Mouse (Mus musculus): ENCODE results near the gene P3h2. TPM values are rescaled to one million over a fixed set of nuclear protein-coding genes. Genes with fewer than 3 reads are reported as not detected.
A peak's percentile ranks its signal among the peaks of the same experiment; 100 is the strongest.

P3h2 gene
- polyA plus RNA-seq, 1 experiment from 2014 or later: 2.3 TPM

DNA sequence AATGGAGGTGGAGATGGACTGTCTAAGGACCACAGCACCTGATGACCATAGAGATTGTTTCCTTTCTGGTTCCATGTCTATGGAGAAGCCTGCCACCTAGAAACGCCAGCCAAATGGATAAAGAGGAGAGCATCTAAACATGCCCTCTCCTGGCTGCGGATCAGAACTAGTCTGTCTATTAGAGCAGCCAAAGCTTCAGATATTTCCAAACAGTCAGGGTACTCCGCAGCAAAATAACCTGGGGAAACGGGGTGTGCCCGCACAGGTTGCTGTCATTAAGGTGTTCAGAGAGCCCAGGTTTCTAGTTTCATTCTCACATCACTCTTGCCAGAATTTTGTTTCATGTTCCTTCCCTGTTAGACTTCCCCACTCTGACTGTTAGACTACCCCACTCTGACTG is 16.6 kb downstream of the P3h2 start:
- H3K4me1 ChIP-seq (replicated peaks; ENCODE audit: control insufficient read depth, insufficient read depth): no peaks in the 10 kb centered on the region
- H3K4me3 ChIP-seq (ENCODE audit: low read depth, low read length): no peak overlapping the region
- no peak overlapping the region for H3K27ac ChIP-seq (replicated peaks)
- no peak for DNase-seq (ENCODE audit: low spot score)
- no peaks in the 10 kb centered on the region for H3K27me3 ChIP-seq (ENCODE audit: control insufficient read depth, insufficient read depth, low read length)
- no peak overlapping the region for H3K9ac ChIP-seq (ENCODE audit: low read length)
- WGBS: 73% methylated on average over 5 of the region's 5 CpGs
- no peaks in the 10 kb centered on the region for H3K36me3 ChIP-seq (ENCODE audit: control insufficient read depth, insufficient read depth, low read length)
- no peaks in the 10 kb centered on the region for H3K9me3 ChIP-seq (ENCODE audit: control insufficient read depth, low read length)
- ATAC-seq (ENCODE audit: low FRiP score, low TSS enrichment): no peak
- no peak for TF ChIP-seq EP300 (optimal IDR thresholded peaks at IDR 0.05)
- no peak overlapping the region for H3K4me2 ChIP-seq (replicated peaks; ENCODE audit: low read depth)

DNA sequence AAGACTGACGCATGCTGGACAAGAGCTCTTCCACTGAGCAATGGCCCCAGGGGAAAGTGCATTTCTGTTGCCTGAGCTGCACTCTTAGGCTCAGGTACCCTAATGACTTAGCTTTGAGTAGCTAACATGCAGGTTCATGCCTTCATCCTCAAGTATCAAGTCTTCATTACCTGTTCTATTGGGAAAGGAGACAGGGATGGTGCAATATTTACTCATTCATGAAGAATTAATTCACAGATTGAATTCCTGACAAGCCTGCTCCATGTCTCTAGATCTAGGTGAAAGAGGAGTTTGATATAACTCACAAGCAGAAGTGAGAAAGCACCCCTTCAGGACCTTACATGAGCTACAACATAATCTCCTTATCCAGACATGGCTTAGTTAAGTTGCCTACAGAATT is 17.3 kb downstream of the P3h2 start:
- DNase-seq (ENCODE audit: low spot score): no peak
- ATAC-seq (ENCODE audit: low FRiP score, low TSS enrichment): no peak
- no peaks in the 10 kb centered on the region for H3K36me3 ChIP-seq (ENCODE audit: control insufficient read depth, insufficient read depth, low read length)
- no peak overlapping the region for H3K9ac ChIP-seq (ENCODE audit: low read length)
- TF ChIP-seq CTCF (IDR thresholded peaks at IDR 0.05; ENCODE audit: low read depth) (no peak), EP300 (optimal IDR thresholded peaks at IDR 0.05) (peak; percentile 88)
- 75% methylated on average over 1 of the region's 1 CpGs for WGBS
- H3K9me3 ChIP-seq (ENCODE audit: control insufficient read depth, low read length): no peaks in the 10 kb centered on the region
- no peak overlapping the region for H3K4me2 ChIP-seq (replicated peaks; ENCODE audit: low read depth)
- no peaks in the 10 kb centered on the region for H3K4me1 ChIP-seq (replicated peaks; ENCODE audit: control insufficient read depth, insufficient read depth)
- H3K4me3 ChIP-seq (ENCODE audit: low read depth, low read length): no peak overlapping the region
- H3K27me3 ChIP-seq (ENCODE audit: control insufficient read depth, insufficient read depth, low read length): no peaks in the 10 kb centered on the region
- H3K27ac ChIP-seq (replicated peaks): no peak overlapping the region

DNA sequence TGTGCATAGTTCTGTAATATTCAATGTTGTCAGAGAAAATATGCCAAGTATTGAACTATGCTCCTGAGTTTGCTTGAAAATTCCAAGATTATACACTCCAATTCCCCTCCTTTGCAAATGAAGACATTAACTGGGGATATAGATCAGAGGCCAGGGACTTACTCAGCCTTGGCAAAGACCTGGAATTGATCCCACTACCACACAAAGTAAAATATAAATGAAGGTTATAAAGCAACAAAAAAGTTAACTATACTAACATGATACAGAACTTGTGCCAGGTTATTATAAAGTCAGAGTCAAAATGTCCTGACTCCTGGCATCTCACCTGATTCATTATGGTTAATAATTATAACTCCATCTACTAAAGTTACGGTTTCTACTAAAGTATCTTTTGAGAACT is 18.6 kb downstream of the P3h2 start:
- H3K27ac ChIP-seq (replicated peaks): no peak overlapping the region
- WGBS: 80% methylated on average over 1 of the region's 1 CpGs
- TF ChIP-seq EP300 (optimal IDR thresholded peaks at IDR 0.05): no peak
- no peak for TF ChIP-seq CTCF (IDR thresholded peaks at IDR 0.05; ENCODE audit: low read depth)
- no peak overlapping the region for H3K9ac ChIP-seq (ENCODE audit: low read length)
- DNase-seq (ENCODE audit: low spot score): no peak
- no peaks in the 10 kb centered on the region for H3K9me3 ChIP-seq (ENCODE audit: control insufficient read depth, low read length)
- no peak overlapping the region for H3K4me2 ChIP-seq (replicated peaks; ENCODE audit: low read depth)
- H3K36me3 ChIP-seq (ENCODE audit: control insufficient read depth, insufficient read depth, low read length): no peaks in the 10 kb centered on the region
- no peaks in the 10 kb centered on the region for H3K27me3 ChIP-seq (ENCODE audit: control insufficient read depth, insufficient read depth, low read length)
- no peak for ATAC-seq (ENCODE audit: low FRiP score, low TSS enrichment)
- no peak overlapping the region for H3K4me3 ChIP-seq (ENCODE audit: low read depth, low read length)
- H3K4me1 ChIP-seq (replicated peaks; ENCODE audit: control insufficient read depth, insufficient read depth): no peaks in the 10 kb centered on the region

DNA sequence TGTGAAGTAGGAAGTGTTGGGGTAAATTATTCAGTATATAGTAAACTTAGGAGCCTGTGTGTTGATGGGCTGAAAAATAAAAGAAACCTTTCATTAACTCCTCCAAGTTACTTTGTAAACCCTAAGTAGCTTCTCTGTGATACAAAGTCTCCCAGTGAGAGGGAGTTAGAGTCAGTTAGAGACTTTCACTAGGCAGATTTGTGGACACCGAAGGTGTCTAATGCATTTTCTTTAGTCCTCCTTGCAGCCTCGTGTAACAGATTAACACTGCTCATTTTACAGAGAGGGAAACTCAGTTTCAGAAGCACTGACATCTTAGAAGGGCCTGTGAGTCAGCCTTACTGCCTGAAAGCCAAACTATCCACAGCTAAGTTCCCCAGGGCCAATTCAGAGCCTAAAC is 20.4 kb downstream of the P3h2 start:
- ATAC-seq (ENCODE audit: low FRiP score, low TSS enrichment): no peak
- no peak for DNase-seq (ENCODE audit: low spot score)
- H3K9me3 ChIP-seq (ENCODE audit: control insufficient read depth, low read length): no peaks in the 10 kb centered on the region
- 30% methylated on average over 2 of the region's 2 CpGs for WGBS
- no peak overlapping the region for H3K9ac ChIP-seq (ENCODE audit: low read length)
- no peak overlapping the region for H3K27ac ChIP-seq (replicated peaks)
- no peak overlapping the region for H3K4me2 ChIP-seq (replicated peaks; ENCODE audit: low read depth)
- H3K4me3 ChIP-seq (ENCODE audit: low read depth, low read length): no peak overlapping the region
- no peaks in the 10 kb centered on the region for H3K4me1 ChIP-seq (replicated peaks; ENCODE audit: control insufficient read depth, insufficient read depth)
- no peaks in the 10 kb centered on the region for H3K27me3 ChIP-seq (ENCODE audit: control insufficient read depth, insufficient read depth, low read length)
- no peaks in the 10 kb centered on the region for H3K36me3 ChIP-seq (ENCODE audit: control insufficient read depth, insufficient read depth, low read length)
- no peak for TF ChIP-seq EP300 (optimal IDR thresholded peaks at IDR 0.05)
- TF ChIP-seq CTCF (IDR thresholded peaks at IDR 0.05; ENCODE audit: low read depth): no peak

DNA sequence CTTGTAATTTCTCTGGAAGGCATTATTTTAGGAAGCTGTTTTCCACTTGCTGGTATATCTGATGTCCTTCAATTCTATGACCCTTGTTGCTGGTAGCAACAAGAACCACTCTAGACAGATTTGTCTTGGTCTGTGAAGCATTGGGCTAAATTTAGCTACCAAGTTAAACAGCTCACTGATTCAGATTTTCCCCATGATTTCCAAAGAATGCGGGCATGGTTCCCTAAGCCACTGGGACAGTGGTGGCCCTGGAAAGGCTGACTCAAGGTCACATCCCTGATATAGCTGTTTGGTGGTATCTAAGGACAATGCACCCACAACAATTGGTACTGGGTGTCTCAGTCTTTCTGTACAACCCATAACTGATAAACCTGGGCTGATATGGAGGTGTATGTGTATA is 22.8 kb downstream of the P3h2 start:
- Histone ChIP-seq H3K27ac (replicated peaks) (peak overlapping the region; percentile 13; the same call in 1 of the 2 replicates), H3K9me3 (ENCODE audit: control insufficient read depth, low read length) (no peaks in the 10 kb centered on the region), H3K4me1 (replicated peaks; ENCODE audit: control insufficient read depth, insufficient read depth) (peaks cover 4% of the 10 kb centered on the region; the same call in 1 of the 2 replicates), H3K4me2 (replicated peaks; ENCODE audit: low read depth) (no peak overlapping the region), H3K27me3 (ENCODE audit: control insufficient read depth, insufficient read depth, low read length) (no peaks in the 10 kb centered on the region), H3K4me3 (ENCODE audit: low read depth, low read length) (no peak overlapping the region), H3K36me3 (ENCODE audit: control insufficient read depth, insufficient read depth, low read length) (no peaks in the 10 kb centered on the region), H3K9ac (ENCODE audit: low read length) (no peak overlapping the region)
- 76% methylated on average over 1 of the region's 1 CpGs for WGBS
- DNase-seq (ENCODE audit: low spot score): no peak
- ATAC-seq (ENCODE audit: low FRiP score, low TSS enrichment): no peak; the same call in 1 of the 2 replicates
- TF ChIP-seq CTCF (IDR thresholded peaks at IDR 0.05; ENCODE audit: low read depth) (no peak), EP300 (optimal IDR thresholded peaks at IDR 0.05) (no peak)

DNA sequence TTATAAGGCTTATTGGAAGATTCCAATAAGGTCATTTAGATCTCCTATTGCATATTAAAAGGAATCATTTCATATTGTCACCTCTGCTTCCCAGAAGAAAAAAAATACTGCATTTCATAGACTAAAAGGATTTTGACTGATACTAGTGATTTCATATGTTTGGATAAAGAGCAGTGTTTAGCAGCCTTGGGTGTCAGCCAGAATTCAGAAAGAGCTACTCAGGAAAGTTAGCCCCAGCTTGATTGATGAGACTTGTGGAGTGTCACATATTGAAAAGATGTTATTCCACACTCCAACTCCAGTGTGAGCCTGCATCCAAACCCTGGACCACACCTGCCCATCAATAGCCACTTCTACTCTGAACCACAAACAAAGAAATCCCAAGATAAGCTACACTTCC is 23.2 kb downstream of the P3h2 start:
- no peak for ATAC-seq (ENCODE audit: low FRiP score, low TSS enrichment)
- Histone ChIP-seq H3K4me2 (replicated peaks; ENCODE audit: low read depth) (no peak overlapping the region), H3K27me3 (ENCODE audit: control insufficient read depth, insufficient read depth, low read length) (no peaks in the 10 kb centered on the region), H3K4me1 (replicated peaks; ENCODE audit: control insufficient read depth, insufficient read depth) (peaks cover 4% of the 10 kb centered on the region; the same call in 1 of the 2 replicates), H3K4me3 (ENCODE audit: low read depth, low read length) (no peak overlapping the region), H3K9me3 (ENCODE audit: control insufficient read depth, low read length) (no peaks in the 10 kb centered on the region), H3K27ac (replicated peaks) (no peak overlapping the region; the same call in 1 of the 2 replicates), H3K9ac (ENCODE audit: low read length) (no peak overlapping the region), H3K36me3 (ENCODE audit: control insufficient read depth, insufficient read depth, low read length) (no peaks in the 10 kb centered on the region)
- no peak for TF ChIP-seq EP300 (optimal IDR thresholded peaks at IDR 0.05)
- no peak for TF ChIP-seq CTCF (IDR thresholded peaks at IDR 0.05; ENCODE audit: low read depth)
- DNase-seq (ENCODE audit: low spot score): no peak
